Mouse (Mus musculus) ES-E14 (cell line): ENCODE data around the gene Hs3st1.

Experiments used
- ZC3H11A ChIP-seq: IDR thresholded peaks from 2 replicates; pipeline ENCODE4 v1.6.1; 2012; ENCODE audit warnings: low read depth, mild to moderate bottlenecking, inconsistent platforms, low read length, borderline replicate concordance
- ZNF384 ChIP-seq: IDR thresholded peaks from 2 replicates; pipeline ENCODE4 v1.6.1; 2012; ENCODE audit warnings: low read depth, low read length, inconsistent platforms

DNA sequence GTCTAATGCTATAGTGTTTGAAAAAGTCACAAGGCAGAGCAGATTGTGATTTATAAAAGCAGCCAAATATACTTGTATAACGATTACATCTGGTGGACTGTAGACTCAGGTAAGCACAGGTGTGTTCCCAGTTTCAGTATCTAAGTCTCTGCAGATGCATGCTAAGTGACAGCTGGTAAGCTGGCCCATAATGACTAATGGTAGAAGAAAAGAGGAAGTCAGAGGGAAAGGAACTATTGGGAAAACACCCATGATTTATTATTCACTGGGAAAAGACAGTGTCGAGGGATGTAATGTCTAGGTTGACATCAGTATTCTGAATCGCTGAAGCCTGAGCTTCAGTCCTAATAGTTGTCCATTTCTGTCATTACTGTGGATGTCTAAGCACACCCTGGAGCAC, 49.7 kb downstream of the Hs3st1 start:
- TF ChIP-seq ZNF384 (no peak), ZC3H11A (no peak)
